Mouse (Mus musculus) cerebellum, adult 2 months (tissue): ENCODE results near the gene Manba.

Experiments used
- CTCF ChIP-seq: fragments of 200-500 bp; IDR thresholded peaks from 2 replicates; pipeline ENCODE4 v1.5.1; 2011; ENCODE audit warnings: low read depth, mild to moderate bottlenecking, control low read depth, low read length, moderate library complexity, borderline replicate concordance; ENCODE audit not compliant: insufficient read depth
- POLR2A ChIP-seq: fragments of 200-500 bp; IDR thresholded peaks from 2 replicates; pipeline ENCODE4 v1.6.1; 2011; ENCODE audit warnings: low read length, control low read depth, borderline replicate concordance; ENCODE audit not compliant: insufficient read depth

DNA sequence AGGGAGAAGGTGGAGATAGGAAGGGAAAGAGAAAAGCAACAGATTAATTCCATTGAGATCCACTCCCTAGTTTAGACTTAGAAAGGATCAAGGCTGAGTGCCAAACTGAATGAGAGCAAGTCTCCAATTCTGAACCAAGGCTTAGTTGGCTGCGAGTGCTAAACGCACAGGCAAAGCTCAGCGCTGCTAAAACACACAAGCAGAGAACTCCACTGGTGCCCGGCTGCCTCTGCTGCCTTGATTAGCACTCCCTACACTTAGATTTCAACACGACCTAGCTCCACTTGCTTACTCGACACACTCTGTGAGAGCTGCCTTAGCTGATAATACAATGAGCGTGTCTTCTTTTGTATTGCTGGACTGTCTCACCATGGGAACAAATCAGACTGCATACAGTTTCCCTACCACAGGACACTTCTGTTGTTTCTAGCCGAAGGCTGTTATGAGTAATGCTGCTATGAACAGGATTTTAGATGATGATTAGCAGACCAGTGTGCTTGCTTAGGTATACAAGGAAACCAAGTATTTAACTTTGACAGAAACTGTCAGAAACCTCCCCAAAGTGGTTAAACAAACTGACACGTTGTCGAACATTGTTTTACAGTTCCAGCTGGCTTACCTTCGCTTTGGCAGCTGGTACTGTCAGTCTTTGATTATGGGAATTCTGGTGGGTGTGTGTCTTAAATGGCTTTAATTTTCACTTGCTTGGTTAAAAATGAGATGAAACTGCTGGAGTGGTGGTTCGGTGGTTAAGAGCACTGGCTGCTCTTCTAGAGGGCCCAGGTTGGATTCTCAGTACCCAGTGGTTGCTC is 71.6 kb downstream of the Manba start:
- TF ChIP-seq CTCF (no peak), POLR2A (no peak)
